Comparison of ENCODE assay signal across 11 mouse cellular contexts in the genomic region with DNA sequence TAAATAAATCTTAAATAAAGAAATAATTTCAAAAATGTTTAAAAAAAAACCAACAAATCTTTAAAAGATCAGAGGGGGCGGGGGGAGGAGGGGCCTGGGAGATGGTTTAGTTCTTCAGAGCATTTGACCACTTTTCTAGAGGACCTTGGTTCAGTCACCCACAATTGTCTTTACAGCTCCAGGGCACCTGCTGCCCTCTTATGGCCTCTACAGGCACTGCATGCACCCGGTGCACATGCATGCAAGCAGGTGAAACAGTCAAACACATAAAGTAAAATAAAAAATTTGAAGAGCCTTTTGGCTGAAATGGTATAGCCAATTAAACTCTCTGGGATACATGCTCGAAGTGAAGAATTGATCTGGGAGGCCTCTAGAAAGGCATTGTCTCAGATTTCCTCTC.
DNase-seq lines count a peak whose midpoint lies in the region; ATAC-seq and TF ChIP-seq lines count a peak whose summit lies in the region.
"Had no signal": no experiment of that assay in that cellular context is flagged by ENCODE, and none has a peak within 500 bp of the region (broad histone marks: within the 10 kb centered on the region; RNA-seq: fewer than 3 reads in every experiment).

No protein-coding gene starts in this region.

- H3K9me3 ChIP-seq in hindbrain, postnatal 0 days (ENCODE audit: low read length), result no peaks in the 10 kb centered on the region
- H3K9me3 ChIP-seq in hindbrain, embryonic 16.5 days (ENCODE audit: control insufficient read depth, low read length), result no peaks in the 10 kb centered on the region
- H3K9me3 ChIP-seq in liver, postnatal 0 days (ENCODE audit: low read length), result no peaks in the 10 kb centered on the region
- H3K9me3 ChIP-seq in hindbrain, embryonic 14.5 days (ENCODE audit: control insufficient read depth, low read length), result no peaks in the 10 kb centered on the region
- H3K9me3 ChIP-seq: limb, embryonic 12.5 days had no signal

- 91% methylated on average over 3 of the region's 3 CpGs for WGBS in hindbrain, postnatal 0 days
- WGBS in hindbrain, embryonic 16.5 days, result 95% methylated on average over 3 of the region's 3 CpGs
- WGBS in liver, postnatal 0 days (ENCODE audit: insufficient replicate concordance), result 78% methylated on average over 3 of the region's 3 CpGs
- 91% methylated on average over 3 of the region's 3 CpGs for WGBS in hindbrain, embryonic 14.5 days

- no peaks in the 10 kb centered on the region for H3K27me3 ChIP-seq in hindbrain, postnatal 0 days (ENCODE audit: insufficient read depth, low read length)
- no peaks in the 10 kb centered on the region; the same call in 1 of the 2 replicates for H3K27me3 ChIP-seq in hindbrain, embryonic 16.5 days (replicated peaks; ENCODE audit: control insufficient read depth, insufficient read depth, low read length)
- H3K27me3 ChIP-seq in liver, postnatal 0 days (ENCODE audit: insufficient read depth, low read length), result no peaks in the 10 kb centered on the region
- 0 out of 2 replicates have a peak, but pooled peaks cover 7% of the 10 kb centered on the region for H3K27me3 ChIP-seq in hindbrain, embryonic 14.5 days (ENCODE audit: control insufficient read depth, insufficient read depth, low read length)

- no peaks in the 10 kb centered on the region for H3K36me3 ChIP-seq in hindbrain, postnatal 0 days (ENCODE audit: insufficient read depth, low read length)
- no peaks in the 10 kb centered on the region for H3K36me3 ChIP-seq in hindbrain, embryonic 16.5 days (ENCODE audit: control insufficient read depth, insufficient read depth, low read length)
- no peaks in the 10 kb centered on the region for H3K36me3 ChIP-seq in liver, postnatal 0 days (replicated peaks; ENCODE audit: insufficient read depth, low read length)
- H3K36me3 ChIP-seq in hindbrain, embryonic 14.5 days (replicated peaks; ENCODE audit: control insufficient read depth, insufficient read depth), result no peaks in the 10 kb centered on the region
- H3K36me3 ChIP-seq: limb, embryonic 12.5 days had no signal

- no peak overlapping the region for H3K9ac ChIP-seq in hindbrain, postnatal 0 days (replicated peaks; ENCODE audit: low read length)
- no peak overlapping the region for H3K9ac ChIP-seq in hindbrain, embryonic 16.5 days (ENCODE audit: low read depth, low read length)
- H3K9ac ChIP-seq in liver, postnatal 0 days (replicated peaks), result no peak overlapping the region
- H3K9ac ChIP-seq in hindbrain, embryonic 14.5 days, result no peak overlapping the region
- H3K9ac ChIP-seq: limb, embryonic 12.5 days had no signal

- TF ChIP-seq EP300 in liver, postnatal 0 days (IDR thresholded peaks at IDR 0.05; ENCODE audit: low read depth), result no peak

- no peaks in the 10 kb centered on the region for H3K4me1 ChIP-seq in hindbrain, postnatal 0 days (ENCODE audit: insufficient read depth, low read length)
- no peaks in the 10 kb centered on the region for H3K4me1 ChIP-seq in hindbrain, embryonic 16.5 days (ENCODE audit: control insufficient read depth, insufficient read depth, low read depth, low read length)
- no peaks in the 10 kb centered on the region for H3K4me1 ChIP-seq in liver, postnatal 0 days (ENCODE audit: insufficient read depth)
- no peaks in the 10 kb centered on the region for H3K4me1 ChIP-seq in hindbrain, embryonic 14.5 days (replicated peaks; ENCODE audit: control insufficient read depth, insufficient read depth, low read length)

- TF ChIP-seq CTCF in hindbrain, postnatal 0 days (IDR thresholded peaks at IDR 0.05; ENCODE audit: low read depth), result peak; percentile 46
- peak; percentile 67 for TF ChIP-seq CTCF in liver, postnatal 0 days (IDR thresholded peaks at IDR 0.05; ENCODE audit: low read depth)

- H3K27ac ChIP-seq in hindbrain, postnatal 0 days, result no peak overlapping the region
- H3K27ac ChIP-seq in hindbrain, embryonic 16.5 days (ENCODE audit: low read depth, low read length), result no peak overlapping the region
- H3K27ac ChIP-seq in liver, postnatal 0 days (ENCODE audit: low read depth), result no peak overlapping the region
- no peak overlapping the region for H3K27ac ChIP-seq in hindbrain, embryonic 14.5 days
- H3K27ac ChIP-seq: limb, embryonic 12.5 days had no signal

- no peak for ATAC-seq in hindbrain, postnatal 0 days
- ATAC-seq in hindbrain, embryonic 16.5 days, result no peak
- no peak for ATAC-seq in liver, postnatal 0 days
- no peak for ATAC-seq in inflammation-experienced regulatory T-cells, adult 6 months
- ATAC-seq in hindbrain, embryonic 14.5 days (ENCODE audit: low FRiP score), result no peak

- H3K4me2 ChIP-seq in hindbrain, postnatal 0 days (ENCODE audit: low read depth, low read length), result no peak overlapping the region
- H3K4me2 ChIP-seq in hindbrain, embryonic 16.5 days (ENCODE audit: low read length), result no peak overlapping the region
- H3K4me2 ChIP-seq in liver, postnatal 0 days (ENCODE audit: low read depth, low read length), result no peak overlapping the region
- no peak overlapping the region for H3K4me2 ChIP-seq in hindbrain, embryonic 14.5 days (replicated peaks)
- H3K4me2 ChIP-seq: limb, embryonic 12.5 days had no signal

- H3K4me3 ChIP-seq in hindbrain, postnatal 0 days (ENCODE audit: low read length), result no peak overlapping the region
- no peak overlapping the region for H3K4me3 ChIP-seq in hindbrain, embryonic 16.5 days (ENCODE audit: low read length)
- H3K4me3 ChIP-seq in liver, postnatal 0 days (ENCODE audit: low read depth, low read length), result no peak overlapping the region
- no peak overlapping the region for H3K4me3 ChIP-seq in hindbrain, embryonic 14.5 days (replicated peaks; ENCODE audit: low read length)
- H3K4me3 ChIP-seq: erythroblast, embryonic 14.5 days; limb, embryonic 12.5 days; myocyte had no signal

- DNase-seq in hindbrain, postnatal 0 days (ENCODE audit: low spot score), result no peak
- DNase-seq in 3T3-L1 (ENCODE audit: low read depth, low spot score) (peak; percentile 14), ES-CJ7 (ENCODE audit: low read depth, low spot score) (peak; percentile 62)
- peak; percentile 39 for DNase-seq in liver, postnatal 0 days
- no peak for DNase-seq in right cerebral cortex, adult 18-20 months
- no peak for DNase-seq in hindbrain, embryonic 14.5 days (ENCODE audit: low spot score)

Comparison
In these comparisons a context has a peak if more than half of its experiments do, and no peak if none do; other contexts are left out.
1. DNase-seq: peak in 3T3-L1 (single experiment), ES-CJ7 (single experiment) and liver, postnatal 0 days (single experiment); none in hindbrain, postnatal 0 days (single experiment), right cerebral cortex, adult 18-20 months (single experiment) and hindbrain, embryonic 14.5 days (single experiment).